Mouse (Mus musculus) stomach, embryonic 15.5 days (tissue): ENCODE measurements at regions not wholly inside any gene's neighbourhood (a gene's known extent, or its start where the extent isn't known, plus 50 kb on each side); places are given as distances from the start of the nearest gene placed in this dataset.
A peak's percentile ranks its signal among the peaks of the same experiment; 100 is the strongest.

Experiments used
- ATAC-seq: fragments of 200-750 bp; cut with Nextera tagmentation; 2 replicates; pipeline ENCODE4 v1.8.0; 2017; ENCODE audit warnings: low read depth, moderate number of reproducible peaks, moderate TSS enrichment; ENCODE audit not compliant: insufficient read depth, low FRiP score
- H3K27ac ChIP-seq: fragments of 300-500 bp; sonication (generic); 2 replicates; pipeline ENCODE4 v1.5.1; 2015; ENCODE audit warnings: mild to moderate bottlenecking, inconsistent platforms
- H3K27me3 ChIP-seq: fragments of 300-500 bp; sonication (generic); replicated peaks from 2 replicates; pipeline ENCODE4 v1.6.1; 2015; ENCODE audit warnings: inconsistent platforms
- H3K36me3 ChIP-seq: fragments of 300-500 bp; sonication (generic); 2 replicates; pipeline ENCODE4 v1.6.1; 2015; ENCODE audit warnings: inconsistent platforms
- H3K4me1 ChIP-seq: fragments of 300-500 bp; sonication (generic); 2 replicates; pipeline ENCODE4 v1.6.1; 2015; ENCODE audit warnings: inconsistent platforms
- H3K4me2 ChIP-seq: fragments of 300-500 bp; sonication (generic); 2 replicates; pipeline ENCODE4 v1.6.1; 2015; ENCODE audit warnings: mild to moderate bottlenecking, inconsistent platforms
- H3K4me3 ChIP-seq: fragments of 300-500 bp; sonication (generic); replicated peaks from 2 replicates; pipeline ENCODE4 v1.5.1; 2015; ENCODE audit warnings: inconsistent platforms
- H3K9ac ChIP-seq: fragments of 300-500 bp; sonication (generic); 2 replicates; pipeline ENCODE4 v1.6.1; 2015; ENCODE audit warnings: inconsistent platforms
- H3K9me3 ChIP-seq: fragments of 300-500 bp; sonication (generic); 2 replicates; pipeline ENCODE4 v1.6.1; 2016; ENCODE audit warnings: inconsistent platforms
- WGBS: fragments of 180-500 bp; shearing (Covaris S2); methylation state at CpG from one replicate; pipeline ENCODE4 v1.1.7; 2015; 5-methylcytosine and 5-hydroxymethylcytosine counted together

GRCm38 (mm10) chr9:43440959-43441510 is 130.4 kb downstream of the Trim29 start:
- WGBS = 55% methylated on average over 5 of the region's 5 CpGs
- Histone ChIP-seq H3K9me3 (no peaks in the 10 kb centered on the region), H3K4me3 (no peak overlapping the region), H3K36me3 (no peaks in the 10 kb centered on the region), H3K27me3 (no peaks in the 10 kb centered on the region), H3K9ac (no peak overlapping the region), H3K4me2 (no peak overlapping the region), H3K27ac (no peak overlapping the region), H3K4me1 (no peaks in the 10 kb centered on the region)
- no peak for ATAC-seq

- no peak overlapping the region for H3K9ac ChIP-seq
- H3K4me2 ChIP-seq = no peak overlapping the region
- H3K36me3 ChIP-seq = no peaks in the 10 kb centered on the region
- no peaks in the 10 kb centered on the region for H3K27me3 ChIP-seq
- H3K4me3 ChIP-seq = no peak overlapping the region
- no peak for ATAC-seq
- H3K27ac ChIP-seq = no peak overlapping the region
- no peaks in the 10 kb centered on the region for H3K9me3 ChIP-seq
- WGBS = 59% methylated on average over 1 of the region's 1 CpGs
- no peaks in the 10 kb centered on the region for H3K4me1 ChIP-seq
Observed at GRCm38 (mm10) chr9:43445491-43445890, 134.8 kb downstream of the Trim29 start.

- H3K27me3 ChIP-seq = 0 out of 2 replicates have a peak, but pooled peaks cover 4% of the 10 kb centered on the region
- no peak overlapping the region for H3K9ac ChIP-seq
- H3K36me3 ChIP-seq = no peaks in the 10 kb centered on the region
- H3K9me3 ChIP-seq = no peaks in the 10 kb centered on the region
- no peaks in the 10 kb centered on the region for H3K4me1 ChIP-seq
- no peak overlapping the region for H3K4me3 ChIP-seq
- H3K4me2 ChIP-seq = no peak overlapping the region
- H3K27ac ChIP-seq = no peak overlapping the region
- ATAC-seq = no peak
- 52% methylated on average over 7 of the region's 7 CpGs for WGBS
Observed at GRCm38 (mm10) chr9:43447372-43447771, 136.7 kb downstream of the Trim29 start.

- no peak overlapping the region for H3K4me2 ChIP-seq
- H3K27ac ChIP-seq = no peak overlapping the region
- H3K4me3 ChIP-seq = no peak overlapping the region
- no peak overlapping the region for H3K9ac ChIP-seq
- no peaks in the 10 kb centered on the region for H3K9me3 ChIP-seq
- 82% methylated on average over 5 of the region's 5 CpGs for WGBS
- 0 out of 2 replicates have a peak, but pooled peaks cover 2% of the 10 kb centered on the region for H3K4me1 ChIP-seq
- peaks cover 13% of the 10 kb centered on the region; the same call in 1 of the 2 replicates for H3K27me3 ChIP-seq
- no peak for ATAC-seq
- H3K36me3 ChIP-seq = no peaks in the 10 kb centered on the region
Observed at GRCm38 (mm10) chr9:43448981-43449380, 138.3 kb downstream of the Trim29 start.

DNA sequence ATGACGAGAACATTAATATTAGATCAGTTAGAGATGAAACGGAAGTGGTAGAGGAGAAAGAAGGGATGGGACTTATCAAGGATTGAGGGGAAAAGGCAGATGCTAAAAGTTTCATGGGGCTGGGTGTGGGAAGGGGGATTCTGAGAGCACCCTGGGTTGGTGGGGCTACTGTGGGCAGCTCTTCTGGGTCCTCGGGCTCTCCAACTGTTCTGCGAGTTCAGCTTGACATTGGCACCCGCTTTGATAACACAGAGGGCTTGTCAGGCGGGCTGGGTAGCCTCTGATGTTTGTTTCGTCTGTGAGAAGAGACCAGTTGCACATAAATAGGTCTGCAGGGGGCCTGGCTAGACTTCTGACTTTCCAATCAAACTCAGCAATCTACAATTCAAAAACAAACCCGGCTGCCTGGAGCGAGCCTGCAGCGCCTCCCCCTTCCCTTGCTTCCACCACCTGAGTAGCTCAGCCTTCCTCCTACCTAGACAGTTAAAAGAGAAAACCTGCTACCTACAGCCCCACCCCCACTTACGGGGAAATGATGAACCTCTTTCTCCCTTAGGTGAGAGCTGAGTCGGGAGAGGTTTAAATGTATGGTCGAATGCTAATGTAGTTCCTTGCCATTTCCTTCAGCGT is 143.4 kb downstream of the Trim29 start:
- 2% methylated on average over 14 of the region's 14 CpGs for WGBS
- no peak overlapping the region for H3K4me3 ChIP-seq
- ATAC-seq = no peak

GRCm38 (mm10) chr9:43457736-43458135 is 147.1 kb downstream of the Trim29 start:
- no peak for ATAC-seq
- no peaks in the 10 kb centered on the region for H3K9me3 ChIP-seq
- H3K4me2 ChIP-seq = no peak overlapping the region
- H3K9ac ChIP-seq = no peak overlapping the region
- H3K27ac ChIP-seq = no peak overlapping the region
- 85% methylated on average over 2 of the region's 2 CpGs for WGBS
- no peak overlapping the region for H3K4me3 ChIP-seq
- H3K36me3 ChIP-seq = no peaks in the 10 kb centered on the region
- H3K4me1 ChIP-seq = 0 out of 2 replicates have a peak, but pooled peaks cover 6% of the 10 kb centered on the region
- peaks cover 23% of the 10 kb centered on the region for H3K27me3 ChIP-seq

More for the DNA sequence above, 143.4 kb downstream of the Trim29 start:
- no peaks in the 10 kb centered on the region for H3K9me3 ChIP-seq
- H3K36me3 ChIP-seq = no peaks in the 10 kb centered on the region
- no peak overlapping the region for H3K27ac ChIP-seq
- H3K9ac ChIP-seq = no peak overlapping the region
- peaks cover 27% of the 10 kb centered on the region for H3K27me3 ChIP-seq
- H3K4me1 ChIP-seq = 0 out of 2 replicates have a peak, but pooled peaks cover 6% of the 10 kb centered on the region
- peak overlapping the region; percentile 17; the same call in 1 of the 2 replicates for H3K4me2 ChIP-seq

- no peaks in the 10 kb centered on the region for H3K36me3 ChIP-seq
- no peak overlapping the region for H3K4me3 ChIP-seq
- no peak overlapping the region for H3K27ac ChIP-seq
- WGBS = 39% methylated on average over 2 of the region's 2 CpGs
- H3K4me2 ChIP-seq = no peak overlapping the region
- ATAC-seq = peak; percentile 48; the same call in 1 of the 2 replicates
- no peaks in the 10 kb centered on the region for H3K4me1 ChIP-seq
- no peaks in the 10 kb centered on the region for H3K9me3 ChIP-seq
- H3K27me3 ChIP-seq = no peaks in the 10 kb centered on the region
- no peak overlapping the region for H3K9ac ChIP-seq
Observed at GRCm38 (mm10) chr9:43461131-43461530, 150.5 kb downstream of the Trim29 start.

- no peak overlapping the region for H3K27ac ChIP-seq
- no peaks in the 10 kb centered on the region for H3K27me3 ChIP-seq
- H3K4me3 ChIP-seq = no peak overlapping the region
- no peaks in the 10 kb centered on the region for H3K4me1 ChIP-seq
- 90% methylated on average over 13 of the region's 13 CpGs for WGBS
- H3K36me3 ChIP-seq = no peaks in the 10 kb centered on the region
- no peak for ATAC-seq
- no peak overlapping the region for H3K9ac ChIP-seq
- H3K9me3 ChIP-seq = no peaks in the 10 kb centered on the region
- H3K4me2 ChIP-seq = no peak overlapping the region
Observed at GRCm38 (mm10) chr9:43463445-43464090, 152.9 kb downstream of the Trim29 start.

DNA sequence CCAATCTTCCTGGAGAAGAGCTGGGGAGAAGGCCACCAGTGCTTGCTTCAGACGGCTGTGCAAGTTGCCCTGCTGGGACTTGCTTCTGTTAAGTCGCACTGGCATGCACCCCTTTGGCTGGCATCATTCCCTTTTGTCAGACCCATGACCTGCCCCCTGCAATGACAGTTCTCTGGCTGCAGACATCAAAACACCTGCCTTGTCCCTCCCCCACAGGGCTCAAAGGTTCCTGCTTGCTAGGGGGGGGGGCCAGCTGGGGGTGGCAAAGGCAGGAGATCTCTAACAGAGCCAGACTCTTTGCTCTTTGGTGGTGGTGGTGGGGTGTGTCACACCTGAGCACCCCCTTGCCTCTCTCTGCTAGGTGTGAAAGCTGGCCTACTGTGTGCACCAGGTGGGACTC is 154.5 kb downstream of the Trim29 start:
- H3K4me1 ChIP-seq = no peaks in the 10 kb centered on the region
- ATAC-seq = no peak
- no peak overlapping the region for H3K4me3 ChIP-seq
- H3K9me3 ChIP-seq = no peaks in the 10 kb centered on the region
- no peaks in the 10 kb centered on the region for H3K27me3 ChIP-seq
- H3K4me2 ChIP-seq = no peak overlapping the region
- H3K27ac ChIP-seq = no peak overlapping the region
- 40% methylated on average over 2 of the region's 2 CpGs for WGBS
- no peak overlapping the region for H3K9ac ChIP-seq
- H3K36me3 ChIP-seq = no peaks in the 10 kb centered on the region

DNA sequence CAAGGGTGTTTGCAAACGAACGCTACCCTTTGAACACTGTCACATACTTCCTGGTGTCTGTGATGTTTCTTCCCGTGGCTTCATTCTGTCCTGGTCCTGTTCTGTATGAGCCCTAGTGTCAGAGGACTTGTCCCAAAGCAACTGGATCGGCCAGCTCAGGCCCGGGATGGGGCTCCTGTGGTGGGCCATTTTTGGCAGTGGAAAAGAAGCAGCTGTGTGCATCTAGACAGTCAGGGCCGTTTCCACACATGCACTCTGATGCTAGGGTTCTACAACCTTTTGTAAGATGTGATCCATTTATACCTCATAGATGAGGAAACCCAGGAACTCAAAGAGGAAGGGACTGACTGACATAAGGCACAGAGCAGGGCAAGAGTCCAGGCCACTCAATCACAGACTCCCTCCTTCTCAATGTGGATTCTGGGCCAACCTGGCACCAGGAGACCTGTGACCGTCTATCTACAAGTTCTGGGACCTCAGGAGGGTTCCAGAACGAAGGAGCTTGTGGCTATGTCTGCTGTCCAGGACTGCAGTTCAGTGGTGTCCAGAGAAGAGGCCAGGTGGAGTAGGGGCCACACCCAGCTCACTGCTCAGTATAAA is 155.2 kb downstream of the Trim29 start:
- no peak overlapping the region for H3K9ac ChIP-seq
- H3K27ac ChIP-seq = no peak overlapping the region
- H3K4me1 ChIP-seq = no peaks in the 10 kb centered on the region
- H3K4me2 ChIP-seq = no peak overlapping the region
- H3K36me3 ChIP-seq = no peaks in the 10 kb centered on the region
- WGBS = 53% methylated on average over 8 of the region's 8 CpGs
- no peak for ATAC-seq
- no peak overlapping the region for H3K4me3 ChIP-seq
- H3K27me3 ChIP-seq = no peaks in the 10 kb centered on the region
- H3K9me3 ChIP-seq = no peaks in the 10 kb centered on the region

- Histone ChIP-seq H3K27ac (no peak overlapping the region), H3K4me1 (no peaks in the 10 kb centered on the region), H3K4me2 (no peak overlapping the region), H3K36me3 (no peaks in the 10 kb centered on the region), H3K27me3 (no peaks in the 10 kb centered on the region), H3K4me3 (no peak overlapping the region), H3K9ac (no peak overlapping the region), H3K9me3 (no peaks in the 10 kb centered on the region)
- ATAC-seq = no peak
- 24% methylated on average over 3 of the region's 3 CpGs for WGBS
Observed at GRCm38 (mm10) chr9:43466883-43467282, 156.2 kb downstream of the Trim29 start.

DNA sequence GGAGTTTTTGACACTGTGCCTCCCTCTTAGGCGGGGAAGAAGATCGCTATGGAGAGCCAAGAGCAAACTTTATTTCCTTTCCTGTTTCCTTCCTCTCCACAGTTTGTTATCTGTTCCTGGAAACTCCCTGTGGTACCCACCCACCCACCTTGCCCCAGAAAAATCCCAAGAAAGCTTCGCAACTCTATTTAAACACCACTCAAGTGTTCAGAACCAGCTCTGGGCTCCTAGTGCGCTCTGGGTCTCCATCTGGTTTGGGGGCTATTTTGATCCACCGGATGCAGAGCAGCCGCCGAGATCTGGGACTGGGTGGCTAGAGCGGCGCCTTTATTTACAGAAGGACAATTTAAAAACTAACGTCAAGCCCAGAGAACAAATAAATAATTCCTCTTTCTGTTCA is 158.6 kb downstream of the Trim29 start:
- Histone ChIP-seq H3K27me3 (no peaks in the 10 kb centered on the region), H3K4me2 (no peak overlapping the region), H3K36me3 (no peaks in the 10 kb centered on the region), H3K27ac (no peak overlapping the region), H3K9me3 (no peaks in the 10 kb centered on the region), H3K4me3 (no peak overlapping the region), H3K9ac (no peak overlapping the region), H3K4me1 (no peaks in the 10 kb centered on the region)
- WGBS = 65% methylated on average over 10 of the region's 10 CpGs
- no peak for ATAC-seq
